Mouse (Mus musculus) ES-Bruce4 (cell line): ENCODE data around the gene Slc28a1. TPM values are rescaled to one million over a fixed set of nuclear protein-coding genes. Genes with fewer than 3 reads are reported as not detected.
"Not testable (repeated sequence)": the region's sequence is repeated elsewhere in the genome, so short reads cannot be mapped to it uniquely, and the experiment has no call there.

Experiments
- H3K27ac ChIP-seq: 2 replicates; pipeline ENCODE4 v1.5.1; 2012; ENCODE audit warnings: low read length, inconsistent platforms; ENCODE audit not compliant: insufficient read depth
- H3K27me3 ChIP-seq: 2 replicates; pipeline ENCODE4 v1.6.1; 2012; ENCODE audit warnings: mild to moderate bottlenecking, low read length, inconsistent platforms; ENCODE audit not compliant: control insufficient read depth, poor library complexity, insufficient read depth, severe bottlenecking
- H3K36me3 ChIP-seq: 2 replicates; pipeline ENCODE4 v1.6.1; 2012; ENCODE audit warnings: inconsistent platforms, mild to moderate bottlenecking, low read length, moderate library complexity; ENCODE audit not compliant: control insufficient read depth, poor library complexity, insufficient read depth, severe bottlenecking
- H3K4me1 ChIP-seq: one replicate; pipeline ENCODE4 v1.8.1; 2011; ENCODE audit warnings: low read length; ENCODE audit not compliant: control insufficient read depth, insufficient read depth
- H3K4me3 ChIP-seq: 2 replicates; pipeline ENCODE4 v1.5.1; 2011; ENCODE audit warnings: low read depth, mild to moderate bottlenecking, low read length
- H3K9ac ChIP-seq: 2 replicates; pipeline ENCODE4 v1.6.1; 2012; ENCODE audit warnings: low read depth, mild to moderate bottlenecking, inconsistent platforms; ENCODE audit not compliant: poor library complexity, severe bottlenecking
- H3K9me3 ChIP-seq: replicated peaks from 2 replicates; pipeline ENCODE4 v1.6.1; 2012; ENCODE audit warnings: mild to moderate bottlenecking, low read length, inconsistent platforms; ENCODE audit not compliant: control insufficient read depth, poor library complexity, insufficient read depth, severe bottlenecking
- CTCF ChIP-seq: IDR thresholded peaks from one replicate; pipeline ENCODE4 v1.8.1; 2011; ENCODE audit warnings: low read depth, low read length
- EP300 ChIP-seq: IDR thresholded peaks from 2 replicates; pipeline ENCODE4 v1.6.1; 2011; ENCODE audit warnings: low read depth, low read length; ENCODE audit not compliant: insufficient read depth
- POLR2A ChIP-seq: IDR thresholded peaks from one replicate; pipeline ENCODE4 v1.8.1; 2011; ENCODE audit warnings: low read length; ENCODE audit not compliant: insufficient read depth
- polyA plus RNA-seq: library from polyadenylated mRNA; stranded (reverse); fragments of >200 nt; gene quantifications from 2 replicates; pipeline ENCODE4 v1.2.4, GENCODE M21; 2011; ENCODE audit warnings: low read depth; ENCODE audit not compliant: missing spikeins, insufficient read depth, insufficient read length

Gene Slc28a1
- polyA plus RNA-seq, 1 experiment, result 4.7 TPM

- H3K9ac ChIP-seq, result no peak overlapping the region
- H3K9me3 ChIP-seq, result no peaks in the 10 kb centered on the region
- TF ChIP-seq EP300 (no peak), POLR2A (no peak)
- H3K4me3 ChIP-seq, result no peak overlapping the region
- no peaks in the 10 kb centered on the region for H3K36me3 ChIP-seq
- H3K27ac ChIP-seq, result no peak overlapping the region
- H3K4me1 ChIP-seq, result peaks cover 7% of the 10 kb centered on the region
- H3K27me3 ChIP-seq, result no peaks in the 10 kb centered on the region
Observed at GRCm38 (mm10) chr7:81202389-81202788, 87.8 kb downstream of the Slc28a1 start.

GRCm38 (mm10) chr7:81203576-81203975, 89.0 kb downstream of the Slc28a1 start:
- H3K27ac ChIP-seq, H3K9ac ChIP-seq, H3K4me1 ChIP-seq, H3K27me3 ChIP-seq, H3K9me3 ChIP-seq, H3K36me3 ChIP-seq, H3K4me3 ChIP-seq: not testable (repeated sequence)

- TF ChIP-seq CTCF (peak; percentile 86), EP300 (no peak)
- H3K4me1 ChIP-seq, result peaks cover 7% of the 10 kb centered on the region
- no peak overlapping the region for H3K9ac ChIP-seq
- no peaks in the 10 kb centered on the region for H3K36me3 ChIP-seq
- H3K27ac ChIP-seq, result no peak overlapping the region
- H3K4me3 ChIP-seq, result no peak overlapping the region
- no peaks in the 10 kb centered on the region for H3K9me3 ChIP-seq
- peaks cover 8% of the 10 kb centered on the region for H3K27me3 ChIP-seq
Observed at GRCm38 (mm10) chr7:81208944-81209343, 94.3 kb downstream of the Slc28a1 start.

GRCm38 (mm10) chr7:81209979-81210685, 95.5 kb downstream of the Slc28a1 start:
- H3K27ac ChIP-seq, result no peak overlapping the region

GRCm38 (mm10) chr7:81211760-81212159, 97.2 kb downstream of the Slc28a1 start:
- H3K9me3 ChIP-seq, result no peaks in the 10 kb centered on the region
- H3K9ac ChIP-seq, result no peak overlapping the region
- H3K27ac ChIP-seq, result no peak overlapping the region
- peaks cover 7% of the 10 kb centered on the region for H3K4me1 ChIP-seq
- H3K27me3 ChIP-seq, result peaks cover 16% of the 10 kb centered on the region
- TF ChIP-seq CTCF (no peak), EP300 (peak; percentile 85)
- no peak overlapping the region for H3K4me3 ChIP-seq
- no peaks in the 10 kb centered on the region for H3K36me3 ChIP-seq

More at GRCm38 (mm10) chr7:81209979-81210685, 95.5 kb downstream of the Slc28a1 start:
- TF ChIP-seq EP300 (no peak), POLR2A (no peak), CTCF (no peak)
- Histone ChIP-seq H3K27me3 (peaks cover 14% of the 10 kb centered on the region), H3K9me3 (no peaks in the 10 kb centered on the region), H3K36me3 (no peaks in the 10 kb centered on the region), H3K4me1 (peaks cover 7% of the 10 kb centered on the region), H3K4me3 (no peak overlapping the region), H3K9ac (no peak overlapping the region)

GRCm38 (mm10) chr7:81212261-81212681, 97.7 kb downstream of the Slc28a1 start:
- H3K4me1 ChIP-seq, result peaks cover 7% of the 10 kb centered on the region
- H3K9me3 ChIP-seq, result no peaks in the 10 kb centered on the region
- H3K36me3 ChIP-seq, result no peaks in the 10 kb centered on the region
- no peak for TF ChIP-seq CTCF
- TF ChIP-seq EP300, result peak; percentile 79
- no peak for TF ChIP-seq POLR2A
- peak overlapping the region; percentile 83 for H3K4me3 ChIP-seq
- H3K9ac ChIP-seq, result peak overlapping the region; percentile 23
- no peak overlapping the region for H3K27ac ChIP-seq
- H3K27me3 ChIP-seq, result peaks cover 16% of the 10 kb centered on the region
